Mouse (Mus musculus) adrenal gland (tissue): ENCODE measurements around the gene Gabpa.

ENCODE experiments used
- intact Hi-C: fragments of 180-260 bp; cut with DNase I; formaldehyde crosslinking; loops from one replicate; pipeline ENCODE4 v1.15.1; 2025
- long read RNA-seq, 2 experiments: library from polyadenylated mRNA; unstranded; transcript quantifications; one replicate each; pipeline ENCODE4 v2.0.0; 2020; ENCODE audit warnings: borderline replicate concordance in 1 of 2; ENCODE audit not compliant: insufficient replicate concordance in 1 of 2

The Gabpa gene
- long read RNA-seq, experiment 1, full-length matches to known transcripts: 6 of 10 reads
- long read RNA-seq, experiment 1, partial matches to known transcripts: 1 of 10 reads
- long read RNA-seq, experiment 1, other reads (novel, unspliced or antisense): 3 of 10 reads
- long read RNA-seq, experiment 2, full-length matches to known transcripts: 6 of 6 reads
- long read RNA-seq, experiment 2, partial matches to known transcripts: 0 of 6 reads
- long read RNA-seq, experiment 2, other reads (novel, unspliced or antisense): 0 of 6 reads

DNA sequence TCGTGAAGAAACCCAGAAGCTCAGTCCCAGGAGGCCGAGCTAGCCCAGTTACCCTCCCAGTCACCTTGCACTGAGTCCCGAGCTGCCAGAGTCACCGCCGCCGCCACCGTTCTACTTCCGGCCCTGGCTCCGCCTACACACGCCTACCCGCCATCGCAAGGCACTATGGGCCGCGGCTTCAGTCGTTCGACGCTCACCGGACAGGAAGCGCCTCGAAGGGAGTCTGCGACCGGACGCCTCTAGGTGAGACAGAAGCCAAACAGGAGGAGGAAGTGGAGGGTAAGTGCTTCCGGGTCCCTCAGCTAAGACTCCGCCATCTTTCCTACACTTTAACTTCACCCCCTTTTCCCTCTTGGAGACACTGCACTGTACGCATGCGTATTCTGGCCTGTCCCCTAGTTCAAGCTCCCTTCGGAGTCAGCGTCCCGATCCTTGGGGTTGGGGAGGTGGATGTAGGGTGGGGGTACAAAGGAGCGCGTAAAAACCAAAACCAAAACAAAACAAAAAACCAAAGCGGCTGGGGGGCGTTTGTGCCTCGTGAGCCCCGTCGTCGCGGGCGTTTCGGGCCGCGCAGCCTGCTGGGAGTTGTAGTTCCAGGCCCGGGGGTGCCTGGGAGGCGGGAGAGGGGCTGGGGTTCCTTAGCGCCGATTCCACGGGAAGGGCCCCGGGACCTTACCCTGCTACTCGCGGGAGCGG, at the start of gene Gabpa:
TSS of gene Gabpa (plus strand) at position 181 of the 696 bp plus-strand sequence.
- intact Hi-C loops: loop anchor here (5.0 kb wide), 1 partner anchor 98 kb away; the partner anchor contains the start of gene Mrpl39

DNA sequence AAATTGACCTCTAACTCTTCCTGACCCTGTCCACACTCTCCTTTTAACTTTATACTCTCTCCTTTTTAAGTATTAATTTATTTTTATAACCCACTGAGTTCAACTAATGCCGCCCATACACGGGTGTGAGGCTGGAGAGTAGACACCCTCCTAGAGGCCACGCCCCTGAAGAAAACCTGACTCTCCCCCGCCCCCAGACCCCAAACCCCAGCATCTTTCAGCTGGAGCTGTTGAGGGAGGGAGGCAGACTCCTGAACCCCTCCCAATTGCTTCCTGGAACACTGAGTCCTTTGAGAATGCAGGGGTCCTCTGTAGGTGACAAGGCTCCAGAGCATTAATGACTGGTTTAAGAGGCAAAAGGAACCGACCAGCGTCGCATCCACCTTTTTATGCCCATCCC, 49.8 kb upstream of the Gabpa start:
- intact Hi-C loops: no loop called here

DNA sequence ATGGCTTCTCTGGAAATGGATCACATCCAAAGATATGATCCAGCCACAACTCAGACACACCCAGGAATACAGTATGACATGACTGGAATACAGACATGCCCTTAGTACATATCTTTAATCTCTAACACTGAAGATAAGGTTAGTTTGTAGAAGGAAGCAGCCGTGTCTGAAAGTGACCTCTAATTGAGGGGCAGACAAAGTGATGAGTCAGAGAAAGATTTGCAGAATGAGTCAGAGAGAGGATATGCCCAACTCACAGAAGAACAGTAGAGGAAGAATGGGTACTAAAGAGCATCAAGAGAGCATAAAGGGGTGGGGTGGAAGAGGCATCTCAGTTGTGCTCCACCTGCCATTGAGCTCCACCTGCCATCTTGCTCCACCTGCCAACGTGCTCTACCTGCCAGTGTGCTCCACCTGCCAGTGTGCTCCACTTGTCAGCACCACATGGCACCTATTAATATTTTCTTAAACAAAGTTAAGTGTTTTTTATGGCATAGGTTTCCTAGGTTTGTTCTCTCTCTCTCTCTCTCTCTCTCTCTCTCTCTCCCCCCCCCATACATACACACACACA, 44.0 kb upstream of the Gabpa start:
- intact Hi-C loops: no loop called here

DNA sequence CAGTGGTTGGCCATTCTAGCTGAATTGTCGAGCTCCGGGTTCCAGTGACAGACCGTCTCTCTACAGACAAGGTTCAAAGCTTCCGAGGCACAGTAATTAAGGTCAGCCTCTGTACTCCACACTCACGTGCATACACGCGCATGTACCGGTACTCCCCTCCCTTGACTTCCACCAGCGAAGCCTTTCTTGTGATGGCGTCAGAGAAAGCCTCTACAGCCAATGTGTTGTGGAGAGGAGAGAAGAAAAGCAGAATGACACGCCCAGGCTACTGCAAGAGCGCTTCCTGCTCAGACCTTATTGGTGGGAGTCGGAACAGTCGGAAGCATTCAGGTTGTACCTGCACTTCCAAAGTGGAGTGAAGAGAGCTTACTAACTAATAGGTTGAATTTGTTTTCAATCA, 41.3 kb upstream of the Gabpa start:
- intact Hi-C loops: no loop called here

DNA sequence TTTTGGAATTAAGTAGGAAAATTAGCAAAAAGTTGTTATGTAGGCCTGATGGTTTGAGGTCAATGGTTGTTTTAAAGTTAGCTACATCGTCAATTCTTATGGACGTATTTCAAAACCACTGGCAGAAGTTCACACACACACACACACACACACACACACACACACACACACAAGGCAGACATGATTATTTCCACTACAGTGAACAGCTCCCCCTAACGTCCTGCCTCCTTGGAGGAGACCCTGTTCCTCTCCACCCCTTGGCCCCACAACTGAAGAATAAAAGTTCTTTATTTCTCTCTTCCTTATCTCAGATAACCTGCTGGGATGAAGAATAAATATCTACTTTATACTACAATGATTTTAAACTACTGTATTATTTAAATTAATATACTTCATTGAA, 39.4 kb upstream of the Gabpa start:
- intact Hi-C loops: no loop called here

DNA sequence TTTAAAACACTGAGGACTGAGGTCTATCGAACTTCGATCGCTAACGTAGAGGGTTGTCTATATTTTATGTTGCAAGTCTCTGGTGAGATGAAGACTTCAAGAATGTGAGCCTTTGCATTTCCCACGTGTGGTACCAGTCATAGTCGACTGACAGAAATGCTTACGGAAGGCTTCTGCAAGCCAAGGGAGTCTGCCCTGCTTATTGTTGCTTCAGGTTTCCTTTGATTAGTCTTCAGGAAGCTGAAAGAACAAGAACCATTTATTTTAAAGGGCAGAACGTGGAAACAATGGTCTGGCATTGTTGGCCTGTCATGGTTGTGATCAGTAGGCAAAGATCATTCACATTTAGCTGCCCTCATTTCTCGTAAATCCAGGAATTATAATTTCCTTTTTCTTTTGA, 38.0 kb upstream of the Gabpa start:
- intact Hi-C loops: no loop called here

DNA sequence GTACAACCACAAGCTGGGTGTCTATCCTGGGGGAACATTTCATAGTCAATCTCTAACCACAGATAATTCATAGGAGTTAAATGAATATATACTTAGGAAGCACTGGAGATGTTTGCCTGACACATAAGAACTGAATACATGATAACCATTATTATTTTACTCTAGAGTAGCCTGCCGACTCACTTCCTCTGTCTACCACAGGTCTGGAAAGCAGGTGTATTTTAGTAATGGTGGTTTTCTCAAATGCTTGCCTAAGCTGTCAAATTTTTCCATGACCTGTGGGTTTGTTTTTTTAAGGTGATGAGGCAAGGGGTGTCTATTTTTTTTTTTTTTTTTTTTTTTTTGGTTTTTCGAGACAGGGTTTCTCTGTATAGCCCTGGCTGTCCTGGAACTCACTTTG, 34.7 kb upstream of the Gabpa start:
- intact Hi-C loops: no loop called here

DNA sequence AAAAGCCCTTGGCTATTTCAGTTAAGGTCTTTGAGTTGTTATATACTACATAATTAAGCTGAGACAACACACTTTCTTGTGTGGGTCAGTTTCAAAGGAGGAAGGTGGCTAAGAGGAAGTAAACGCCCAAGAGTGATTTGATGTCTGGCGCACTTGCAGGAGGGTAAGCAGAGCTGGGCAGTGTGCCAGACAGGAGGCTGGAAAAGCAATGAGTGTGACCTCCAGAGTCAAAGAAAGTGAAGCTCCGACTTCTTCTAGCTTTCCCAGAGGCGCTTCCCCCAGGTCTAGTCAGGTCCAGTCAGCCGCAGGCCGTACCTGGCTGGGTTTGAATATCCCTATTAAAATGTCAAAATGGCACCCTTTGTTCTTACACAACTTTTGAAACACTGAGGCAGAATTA, 32.5 kb upstream of the Gabpa start:
- intact Hi-C loops: no loop called here

DNA sequence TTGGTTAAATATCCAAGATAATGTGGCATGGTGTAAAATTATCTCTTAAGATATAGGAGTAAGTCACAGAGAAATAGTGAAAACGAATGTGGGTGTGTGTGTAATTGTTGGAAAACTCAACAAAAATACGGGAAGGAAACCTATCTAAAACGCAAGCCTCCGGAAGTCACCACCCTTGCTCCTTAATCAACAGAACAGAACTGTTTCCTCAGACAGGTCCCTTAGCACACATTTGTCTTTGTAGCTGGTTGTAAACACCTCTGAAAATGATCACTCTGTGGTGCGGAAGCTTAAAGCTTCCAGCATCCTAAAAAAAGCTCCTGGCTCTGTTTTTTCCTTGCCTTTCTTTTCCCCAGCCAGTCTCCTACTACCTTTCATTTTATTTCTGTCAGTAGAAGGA, 29.9 kb upstream of the Gabpa start:
- intact Hi-C loops: no loop called here

DNA sequence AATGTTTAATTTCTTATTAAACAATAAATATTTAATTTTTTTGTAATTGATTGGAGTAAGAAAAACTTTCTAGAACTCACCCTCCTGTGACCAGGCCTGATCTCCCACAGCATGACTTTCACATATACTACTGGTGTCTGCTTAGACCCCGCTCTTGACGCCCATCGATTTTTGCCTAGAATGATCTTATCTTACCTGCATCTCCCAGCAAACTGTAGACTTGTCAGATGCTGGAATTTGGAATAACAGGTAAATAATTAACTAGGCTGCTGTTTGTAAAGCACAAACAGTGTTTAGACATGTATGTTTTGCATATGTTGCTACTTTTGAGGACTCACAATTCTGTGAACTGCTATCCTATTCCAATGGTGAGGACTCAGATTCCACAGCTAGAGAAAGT, 28.6 kb upstream of the Gabpa start:
- intact Hi-C loops: no loop called here

DNA sequence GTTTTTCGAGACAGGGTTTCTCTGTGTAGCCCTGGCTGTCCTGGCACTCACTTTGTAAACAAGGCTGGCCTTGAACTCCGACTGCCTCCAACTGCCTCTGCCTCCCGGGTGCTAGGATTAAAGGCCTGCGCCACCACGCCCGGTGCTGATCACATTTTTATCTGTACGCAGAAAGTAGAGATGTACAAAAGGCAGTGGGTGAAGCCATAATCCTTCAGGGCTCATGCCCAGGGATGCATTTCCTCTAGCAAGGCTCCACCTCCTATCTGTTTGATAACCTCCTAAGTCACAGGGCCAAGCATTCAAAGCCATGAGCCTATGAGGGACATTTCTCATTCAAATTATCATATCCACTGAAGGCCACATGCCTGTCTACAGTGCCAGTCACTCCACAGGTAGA, 26.9 kb upstream of the Gabpa start:
- intact Hi-C loops: no loop called here

DNA sequence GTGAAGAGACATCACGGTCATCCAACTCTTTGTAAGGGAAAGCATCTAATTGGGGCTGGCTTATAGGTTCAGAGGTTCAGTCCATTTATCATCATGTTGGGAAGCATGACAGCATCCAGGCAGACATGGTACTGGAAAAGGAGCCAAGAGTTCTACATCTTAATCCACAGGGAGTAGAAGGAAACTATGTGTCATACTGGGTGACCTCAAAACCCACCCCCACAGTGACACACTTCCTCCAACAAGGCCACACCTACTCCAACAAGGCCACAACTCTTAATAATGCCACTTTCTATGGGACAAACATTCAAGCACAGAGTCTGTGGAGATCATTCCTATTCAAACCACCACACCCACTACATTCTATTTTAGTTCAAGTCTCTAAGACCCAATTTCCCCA, 24.5 kb upstream of the Gabpa start:
- intact Hi-C loops: loop anchor here (5.0 kb wide), 2 partner anchors 33 to 73 kb away; partner anchors contain the start of gene Mrpl39

DNA sequence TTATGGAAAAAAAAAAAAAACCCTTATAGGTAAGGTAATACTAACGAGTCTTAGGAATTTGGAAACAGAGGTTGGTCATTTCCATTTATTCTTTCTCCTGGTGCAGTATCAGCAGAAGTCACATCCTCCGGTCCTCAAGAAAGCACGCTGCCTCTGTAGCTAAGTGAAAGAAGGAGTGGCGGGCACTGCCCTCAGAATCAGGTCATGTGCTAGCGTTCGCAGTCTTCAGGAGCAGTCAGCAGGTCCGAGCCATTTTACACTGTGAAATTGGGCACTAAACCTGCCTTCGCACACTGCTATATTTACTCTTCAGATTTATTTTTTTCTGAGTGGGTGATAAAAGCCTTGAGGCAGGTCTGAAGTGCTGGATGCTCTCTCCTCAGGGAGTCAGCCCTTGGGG, 20.9 kb upstream of the Gabpa start:
- intact Hi-C loops: loop anchor here (5.0 kb wide), 2 partner anchors 37 to 77 kb away; partner anchors contain the start of gene Mrpl39

DNA sequence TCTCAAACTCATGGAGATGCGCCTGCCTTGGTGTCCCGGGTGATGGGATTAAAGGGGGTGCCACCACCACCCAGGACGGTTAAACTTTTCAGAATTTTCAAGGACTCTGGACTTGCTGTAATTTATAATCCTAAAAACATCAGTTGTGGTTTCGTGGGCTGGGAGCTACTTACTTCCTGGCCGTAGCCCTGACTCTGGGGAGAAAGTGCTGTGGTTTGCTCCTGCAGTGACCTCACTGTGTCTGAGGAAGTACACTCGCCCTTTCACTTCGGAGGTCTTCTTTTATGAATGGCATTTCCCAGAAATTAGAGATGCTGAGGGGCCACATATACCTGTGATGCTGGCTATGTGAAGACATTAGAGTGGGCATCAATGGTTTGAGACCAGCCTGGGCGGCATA, 20.2 kb upstream of the Gabpa start:
- intact Hi-C loops: loop anchor here (5.0 kb wide), 2 partner anchors 37 to 77 kb away; partner anchors contain the start of gene Mrpl39

DNA sequence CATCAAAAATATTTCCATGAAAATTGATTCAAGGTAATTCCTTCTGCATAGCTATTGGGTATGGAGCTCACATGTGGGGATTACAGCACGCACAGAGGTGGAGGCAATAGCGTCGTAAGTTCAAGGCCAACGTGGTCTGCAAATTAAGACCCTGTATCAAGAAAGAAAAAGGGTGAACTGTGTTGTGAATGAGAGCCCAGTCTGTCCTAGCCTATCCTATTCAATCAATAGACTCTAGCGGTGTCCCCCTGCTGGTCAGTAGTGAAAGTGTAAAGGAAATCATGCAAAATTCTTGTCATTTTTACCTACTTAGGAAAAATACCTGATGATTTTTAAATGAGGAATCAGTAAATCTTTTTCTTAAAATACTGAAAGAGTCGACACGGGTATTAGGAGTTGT, 17.3 kb upstream of the Gabpa start:
- intact Hi-C loops: no loop called here

DNA sequence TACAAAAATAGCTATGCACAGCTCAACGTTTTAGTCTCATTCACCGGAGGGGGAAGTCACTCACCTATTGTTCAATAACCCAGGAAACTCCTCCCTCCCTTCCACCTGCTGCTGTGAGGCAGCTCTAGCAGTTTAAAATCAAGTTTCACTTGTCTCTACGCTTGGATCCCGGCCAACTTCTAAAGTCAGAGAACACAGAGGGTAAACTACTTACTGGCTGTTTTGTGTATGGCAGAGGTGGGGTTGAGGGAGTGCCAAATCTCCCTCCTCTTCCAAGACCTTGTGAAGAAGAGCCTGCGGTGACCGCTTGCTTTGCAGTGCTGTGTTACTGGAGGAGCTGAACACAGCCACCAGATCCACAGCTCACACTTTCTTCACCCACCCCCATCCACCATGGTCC, 9.7 kb upstream of the Gabpa start:
- intact Hi-C loops: no loop called here

DNA sequence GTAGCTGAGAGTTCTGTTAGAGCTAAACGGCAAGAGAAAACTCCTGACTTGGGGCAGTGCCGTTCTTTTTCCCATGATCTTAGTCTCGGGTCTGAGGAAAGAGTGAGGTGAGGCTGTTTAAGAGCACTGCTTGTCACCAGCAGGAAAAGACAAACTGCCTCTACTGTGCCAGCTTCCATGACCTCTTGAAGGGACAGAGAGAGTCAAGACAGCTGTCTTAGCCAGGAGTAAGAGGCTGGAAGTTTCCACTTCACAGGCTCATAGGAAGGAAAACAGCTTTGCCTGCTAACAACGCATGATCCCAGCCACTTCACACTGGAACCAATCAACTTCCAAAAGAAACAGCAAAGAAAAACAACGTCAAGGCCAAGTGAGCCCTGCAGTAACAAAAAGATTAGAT, 3.0 kb upstream of the Gabpa start:
- intact Hi-C loops: loop anchor here (5.0 kb wide), 1 partner anchor 94 kb away; the partner anchor contains the start of gene Mrpl39

DNA sequence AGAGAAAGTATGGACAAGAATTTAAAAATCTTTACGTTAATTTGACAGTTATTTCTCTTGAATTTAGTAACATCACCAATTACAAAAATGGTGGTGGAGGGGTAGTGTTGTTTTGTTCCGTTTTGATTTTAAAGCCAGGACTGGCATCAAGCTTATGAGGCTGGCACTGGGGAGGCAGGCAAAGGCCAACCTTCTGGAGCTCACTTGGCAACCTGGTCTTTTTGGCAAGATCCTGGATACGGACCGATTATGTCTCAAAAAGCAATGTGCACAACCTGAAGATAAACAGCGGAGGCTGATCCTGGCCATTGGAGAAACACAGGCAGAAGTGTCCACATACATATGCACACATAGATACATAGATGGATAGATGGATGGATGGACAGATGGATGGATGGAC, 2.0 kb upstream of the Gabpa start:
- intact Hi-C loops: loop anchor here (5.0 kb wide), 1 partner anchor 95 kb away; the partner anchor contains the start of gene Mrpl39

DNA sequence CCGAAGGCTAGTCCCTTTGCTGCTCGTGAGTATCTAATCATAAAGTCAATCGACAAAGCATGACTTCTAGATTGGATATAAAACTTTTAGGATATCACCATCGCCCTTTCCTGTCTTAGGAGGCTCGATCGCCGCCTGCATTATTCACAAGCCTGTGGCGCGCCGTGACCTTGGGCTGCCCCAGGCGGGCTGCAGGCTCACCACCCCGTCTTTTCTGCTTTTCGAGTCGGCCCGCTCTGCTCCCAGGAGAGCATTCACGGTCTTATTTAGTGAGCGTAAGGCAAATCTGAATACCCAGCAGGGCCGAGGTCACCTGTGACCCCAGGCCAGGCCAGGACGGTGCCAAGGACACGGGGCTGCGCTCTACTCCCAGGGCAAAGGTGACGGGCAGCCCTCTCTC, 381 bp upstream of the Gabpa start:
- intact Hi-C loops: loop anchor here (5.0 kb wide), 1 partner anchor 97 kb away; the partner anchor contains the start of gene Mrpl39

DNA sequence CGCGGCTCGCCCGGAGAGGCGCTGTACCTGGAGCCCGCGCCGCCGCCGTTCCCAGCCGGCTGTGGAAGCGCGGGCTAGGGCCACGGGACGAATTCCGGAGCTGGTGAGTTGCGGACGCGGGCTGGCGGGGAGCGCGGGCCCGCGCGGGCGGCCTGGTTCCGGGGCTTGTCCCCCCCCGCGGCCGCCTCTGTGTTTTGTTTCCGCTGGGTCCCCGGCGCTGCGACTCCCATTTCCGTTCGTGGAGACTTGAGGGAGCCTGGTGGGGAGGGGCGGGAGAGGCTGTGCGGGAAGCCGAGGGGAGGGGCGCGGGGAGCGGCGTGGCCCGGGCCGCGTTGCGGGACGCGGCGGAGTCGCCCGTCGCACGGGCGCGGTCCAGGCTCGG, 707 bp downstream of the Gabpa start, which contains the start of gene Atp5j:
TSS of gene Atp5j (minus strand) at position 185 of the 382 bp plus-strand sequence.
- intact Hi-C loops: no loop called here

DNA sequence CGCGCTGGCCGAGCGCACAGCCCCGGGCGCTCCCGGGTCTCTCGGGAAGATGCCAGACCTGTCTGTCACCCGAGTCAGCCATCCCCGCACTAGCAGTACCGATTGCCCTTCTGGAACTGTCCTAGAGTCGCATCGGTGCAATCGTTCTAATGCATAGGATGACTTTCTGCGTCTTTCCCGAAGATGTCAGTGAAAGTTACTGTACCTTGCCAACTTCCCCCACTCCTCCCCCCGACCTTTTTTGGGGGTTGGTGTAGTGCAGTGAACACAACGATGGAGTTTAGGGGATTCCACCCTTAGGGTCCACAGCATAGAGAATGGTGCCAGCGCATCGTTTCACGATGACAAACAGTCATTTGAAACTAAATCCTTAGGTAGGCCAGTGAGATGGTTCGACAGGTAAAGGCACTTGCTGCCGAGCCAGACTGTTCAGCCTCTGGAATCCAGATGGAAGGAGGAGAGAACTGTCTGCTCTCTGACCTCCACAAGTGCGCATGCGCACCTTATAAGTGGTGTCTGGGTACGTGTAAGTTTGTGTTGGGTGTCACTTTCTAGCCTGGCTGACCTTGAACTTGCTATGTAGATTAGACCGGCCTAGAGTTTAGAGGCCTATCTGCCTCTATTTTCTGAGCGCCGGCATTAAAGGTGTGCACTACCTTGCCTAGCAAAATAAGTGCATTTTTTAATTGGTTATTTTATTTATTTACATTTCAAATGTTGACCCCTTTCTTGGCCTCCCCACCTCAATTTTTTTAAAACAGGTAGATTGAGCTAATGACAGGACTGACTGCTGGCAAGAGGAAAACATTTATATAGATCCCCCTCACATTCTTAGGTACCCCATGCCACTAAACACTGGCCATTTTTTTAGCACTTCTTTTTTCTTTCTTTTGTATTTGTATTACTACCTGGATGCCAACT, 1.4 kb downstream of the Gabpa start:
- intact Hi-C loops: no loop called here
